Mouse (Mus musculus) bone marrow macrophage, adult 2 months (primary cell): Measurements from ENCODE around the gene Rfc2.

ENCODE experiments used
- CTCF ChIP-seq: IDR thresholded peaks from 2 replicates; pipeline ENCODE4 v1.5.1; 2012; ENCODE audit warnings: low read depth, mild to moderate bottlenecking, low read length, moderate library complexity
- POLR2A ChIP-seq: IDR thresholded peaks from 2 replicates; pipeline ENCODE4 v1.6.1; 2012; ENCODE audit warnings: mild to moderate bottlenecking, low read depth, low read length, borderline replicate concordance

GRCm38 (mm10) chr5:134615780-134616179 lies 34.6 kb downstream of the Rfc2 start:
- no peak for TF ChIP-seq POLR2A
- TF ChIP-seq CTCF = no peak
